Mouse (Mus musculus): ENCODE measurements around the gene Mrps11.

DNA sequence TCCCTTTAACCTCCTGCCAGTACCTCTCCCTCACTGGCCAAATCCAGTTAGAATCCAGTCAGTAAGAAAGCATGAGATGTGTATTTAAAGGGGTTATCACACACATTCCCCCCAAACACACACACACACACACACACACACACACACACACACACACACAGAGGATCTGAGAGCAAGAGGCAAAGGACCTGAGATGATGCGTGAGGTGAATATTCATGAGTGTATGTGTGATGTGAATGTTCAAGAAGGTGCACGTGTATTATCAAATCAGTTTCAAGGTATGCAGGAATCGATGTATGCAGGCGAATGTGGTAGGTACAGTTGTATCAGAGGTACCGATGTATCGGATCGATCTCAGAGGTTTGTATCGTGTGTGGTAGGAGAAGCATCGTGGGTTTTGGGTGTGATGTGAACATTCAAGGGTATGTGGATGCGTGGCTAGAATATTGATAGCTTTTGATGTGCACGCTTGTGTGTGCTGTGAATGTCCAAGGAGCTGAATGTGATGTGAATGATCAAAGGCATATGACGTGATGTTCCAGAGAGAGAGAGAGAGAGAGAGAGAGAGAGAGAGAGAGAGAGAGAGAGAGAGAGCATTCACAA, 14.9 kb upstream of the Mrps11 start:
- TF ChIP-seq POLR2A (IDR thresholded peaks at IDR 0.05; ENCODE audit: low read depth, low read length) (no peak), CTCF (conservative IDR thresholded peaks at IDR 0.05; ENCODE audit: insufficient read depth, insufficient read length, low read depth, low read length) (no peak)
